Mouse (Mus musculus): ENCODE data around the gene Entpd7. TPM values are rescaled to one million over a fixed set of nuclear protein-coding genes. Genes with fewer than 3 reads are reported as not detected.

The Entpd7 gene
- polyA plus RNA-seq, 1 experiment from 2014 or later: 9.5 TPM

GRCm38 (mm10) chr19:43771499-43771969 lies 82.1 kb downstream of the Entpd7 start:
- H3K9ac ChIP-seq (ENCODE audit: low read length): no peak overlapping the region
- no peak overlapping the region for H3K27ac ChIP-seq (ENCODE audit: low read length)
- no peaks in the 10 kb centered on the region for H3K9me3 ChIP-seq (ENCODE audit: control insufficient read depth, low read length)
- 81% methylated on average over 5 of the region's 5 CpGs for WGBS
- H3K4me1 ChIP-seq (replicated peaks; ENCODE audit: control insufficient read depth, insufficient read depth, low read length): no peaks in the 10 kb centered on the region
- H3K27me3 ChIP-seq (ENCODE audit: control insufficient read depth, insufficient read depth, low read depth, low read length): no peaks in the 10 kb centered on the region
- no peak for ATAC-seq (ENCODE audit: low read depth)
- H3K4me2 ChIP-seq (ENCODE audit: low read depth, low read length): no peak overlapping the region
- no peak overlapping the region for H3K4me3 ChIP-seq (ENCODE audit: low read length)
- 0 out of 2 replicates have a peak, but pooled peaks cover 2% of the 10 kb centered on the region for H3K36me3 ChIP-seq (ENCODE audit: control insufficient read depth, insufficient read depth, low read length)

- ATAC-seq (ENCODE audit: low read depth): no peak
- Histone ChIP-seq H3K9ac (ENCODE audit: low read length) (no peak overlapping the region), H3K36me3 (ENCODE audit: control insufficient read depth, insufficient read depth, low read length) (0 out of 2 replicates have a peak, but pooled peaks cover 2% of the 10 kb centered on the region), H3K4me2 (ENCODE audit: low read depth, low read length) (no peak overlapping the region), H3K27me3 (ENCODE audit: control insufficient read depth, insufficient read depth, low read depth, low read length) (no peaks in the 10 kb centered on the region), H3K9me3 (ENCODE audit: control insufficient read depth, low read length) (no peaks in the 10 kb centered on the region), H3K4me1 (replicated peaks; ENCODE audit: control insufficient read depth, insufficient read depth, low read length) (no peaks in the 10 kb centered on the region), H3K4me3 (ENCODE audit: low read length) (no peak overlapping the region), H3K27ac (ENCODE audit: low read length) (no peak overlapping the region)
- WGBS: 59% methylated on average over 6 of the region's 6 CpGs
Measured at GRCm38 (mm10) chr19:43772311-43772710, 82.8 kb downstream of the Entpd7 start.

GRCm38 (mm10) chr19:43775433-43775832 lies 86.0 kb downstream of the Entpd7 start:
- Histone ChIP-seq H3K36me3 (ENCODE audit: control insufficient read depth, insufficient read depth, low read length) (no peaks in the 10 kb centered on the region), H3K4me1 (replicated peaks; ENCODE audit: control insufficient read depth, insufficient read depth, low read length) (no peaks in the 10 kb centered on the region), H3K27me3 (ENCODE audit: control insufficient read depth, insufficient read depth, low read depth, low read length) (no peaks in the 10 kb centered on the region), H3K9me3 (ENCODE audit: control insufficient read depth, low read length) (no peaks in the 10 kb centered on the region), H3K9ac (ENCODE audit: low read length) (no peak overlapping the region), H3K4me2 (ENCODE audit: low read depth, low read length) (no peak overlapping the region), H3K4me3 (ENCODE audit: low read length) (no peak overlapping the region), H3K27ac (ENCODE audit: low read length) (no peak overlapping the region)
- WGBS: 44% methylated on average over 10 of the region's 10 CpGs
- no peak for ATAC-seq (ENCODE audit: low read depth)

- Histone ChIP-seq H3K9me3 (ENCODE audit: control insufficient read depth, low read length) (no peaks in the 10 kb centered on the region), H3K27me3 (ENCODE audit: control insufficient read depth, insufficient read depth, low read depth, low read length) (no peaks in the 10 kb centered on the region), H3K4me2 (ENCODE audit: low read depth, low read length) (no peak overlapping the region), H3K36me3 (ENCODE audit: control insufficient read depth, insufficient read depth, low read length) (no peaks in the 10 kb centered on the region), H3K27ac (ENCODE audit: low read length) (no peak overlapping the region), H3K9ac (ENCODE audit: low read length) (no peak overlapping the region), H3K4me3 (ENCODE audit: low read length) (no peak overlapping the region), H3K4me1 (replicated peaks; ENCODE audit: control insufficient read depth, insufficient read depth, low read length) (no peaks in the 10 kb centered on the region)
- ATAC-seq (ENCODE audit: low read depth): no peak
- WGBS: 59% methylated on average over 4 of the region's 4 CpGs
Measured at GRCm38 (mm10) chr19:43776561-43776960, 87.1 kb downstream of the Entpd7 start.

- Histone ChIP-seq H3K9ac (ENCODE audit: low read length) (no peak overlapping the region), H3K4me3 (ENCODE audit: low read length) (no peak overlapping the region), H3K4me1 (replicated peaks; ENCODE audit: control insufficient read depth, insufficient read depth, low read length) (no peaks in the 10 kb centered on the region), H3K9me3 (ENCODE audit: control insufficient read depth, low read length) (no peaks in the 10 kb centered on the region), H3K36me3 (ENCODE audit: control insufficient read depth, insufficient read depth, low read length) (no peaks in the 10 kb centered on the region), H3K27ac (ENCODE audit: low read length) (no peak overlapping the region), H3K27me3 (ENCODE audit: control insufficient read depth, insufficient read depth, low read depth, low read length) (no peaks in the 10 kb centered on the region), H3K4me2 (ENCODE audit: low read depth, low read length) (no peak overlapping the region)
- 62% methylated on average over 2 of the region's 2 CpGs for WGBS
- ATAC-seq (ENCODE audit: low read depth): no peak
Measured at GRCm38 (mm10) chr19:43777308-43777707, 87.8 kb downstream of the Entpd7 start.

GRCm38 (mm10) chr19:43780391-43780790 lies 90.9 kb downstream of the Entpd7 start:
- Histone ChIP-seq H3K9me3 (ENCODE audit: control insufficient read depth, low read length) (no peaks in the 10 kb centered on the region), H3K27ac (ENCODE audit: low read length) (no peak overlapping the region), H3K4me3 (ENCODE audit: low read length) (no peak overlapping the region), H3K9ac (ENCODE audit: low read length) (no peak overlapping the region), H3K27me3 (ENCODE audit: control insufficient read depth, insufficient read depth, low read depth, low read length) (no peaks in the 10 kb centered on the region), H3K4me2 (ENCODE audit: low read depth, low read length) (no peak overlapping the region), H3K36me3 (ENCODE audit: control insufficient read depth, insufficient read depth, low read length) (no peaks in the 10 kb centered on the region), H3K4me1 (replicated peaks; ENCODE audit: control insufficient read depth, insufficient read depth, low read length) (no peaks in the 10 kb centered on the region)
- ATAC-seq (ENCODE audit: low read depth): no peak
- 68% methylated on average over 5 of the region's 5 CpGs for WGBS

GRCm38 (mm10) chr19:43781980-43782379 lies 92.5 kb downstream of the Entpd7 start, which contains the start of gene Abcc2:
Abcc2 (plus strand) TSS chr19:43782192.
- no peak for ATAC-seq (ENCODE audit: low read depth)
- 74% methylated on average over 3 of the region's 3 CpGs for WGBS
- no peaks in the 10 kb centered on the region for H3K9me3 ChIP-seq (ENCODE audit: control insufficient read depth, low read length)
- no peaks in the 10 kb centered on the region for H3K27me3 ChIP-seq (ENCODE audit: control insufficient read depth, insufficient read depth, low read depth, low read length)
- H3K4me2 ChIP-seq (ENCODE audit: low read depth, low read length): no peak within 1 kb of the TSS
- no peaks in the 10 kb centered on the region for H3K4me1 ChIP-seq (replicated peaks; ENCODE audit: control insufficient read depth, insufficient read depth, low read length)
- no peak within 1 kb of the TSS for H3K27ac ChIP-seq (ENCODE audit: low read length)
- no peaks in the 10 kb centered on the region for H3K36me3 ChIP-seq (ENCODE audit: control insufficient read depth, insufficient read depth, low read length)
- no peak within 1 kb of the TSS for H3K4me3 ChIP-seq (ENCODE audit: low read length)
- H3K9ac ChIP-seq (ENCODE audit: low read length): no peak within 1 kb of the TSS

Other genes with a start within 250 kb of the Entpd7 start
- 0.08 and 0.09 TPM in 2 replicates for gene Cnnm1, start 249.2 kb upstream of the Entpd7 start, polyA plus RNA-seq (2015; fragmentation: Nextera tagmentation; extraction: Ambion mirVana)
- 26.2 and 26.4 TPM in 2 replicates for gene Got1, start 165.1 kb upstream of the Entpd7 start, polyA plus RNA-seq (2015; fragmentation: Nextera tagmentation; extraction: Ambion mirVana)
- not detected in 2 replicates for gene Nkx2-3, start 77.3 kb upstream of the Entpd7 start, polyA plus RNA-seq (2015; fragmentation: Nextera tagmentation; extraction: Ambion mirVana)
- 9.1 and 12.2 TPM in 2 replicates for gene Slc25a28, start 14.8 kb upstream of the Entpd7 start, polyA plus RNA-seq (2015; fragmentation: Nextera tagmentation; extraction: Ambion mirVana)
- gene Cutc, start 63.3 kb downstream of the Entpd7 start, polyA plus RNA-seq (2015; fragmentation: Nextera tagmentation; extraction: Ambion mirVana): 12.4 and 14.1 TPM in 2 replicates
- gene Cox15, start 63.3 kb downstream of the Entpd7 start, polyA plus RNA-seq (2015; fragmentation: Nextera tagmentation; extraction: Ambion mirVana): 10.6 and 11.0 TPM in 2 replicates
- 0.18 TPM in 1 of 2 replicates, not detected in the other for gene Abcc2, start 92.5 kb downstream of the Entpd7 start, polyA plus RNA-seq (2015; fragmentation: Nextera tagmentation; extraction: Ambion mirVana)

Data from lung, embryonic 16.5 days (tissue).